Mouse (Mus musculus): Measurements from ENCODE around the gene Dhdh.
A peak's percentile ranks its signal among the peaks of the same experiment; 100 is the strongest.
"Not testable (repeated sequence)": the region's sequence is repeated elsewhere in the genome, so short reads cannot be mapped to it uniquely, and the experiment has no call there.

Dhdh gene

DNA sequence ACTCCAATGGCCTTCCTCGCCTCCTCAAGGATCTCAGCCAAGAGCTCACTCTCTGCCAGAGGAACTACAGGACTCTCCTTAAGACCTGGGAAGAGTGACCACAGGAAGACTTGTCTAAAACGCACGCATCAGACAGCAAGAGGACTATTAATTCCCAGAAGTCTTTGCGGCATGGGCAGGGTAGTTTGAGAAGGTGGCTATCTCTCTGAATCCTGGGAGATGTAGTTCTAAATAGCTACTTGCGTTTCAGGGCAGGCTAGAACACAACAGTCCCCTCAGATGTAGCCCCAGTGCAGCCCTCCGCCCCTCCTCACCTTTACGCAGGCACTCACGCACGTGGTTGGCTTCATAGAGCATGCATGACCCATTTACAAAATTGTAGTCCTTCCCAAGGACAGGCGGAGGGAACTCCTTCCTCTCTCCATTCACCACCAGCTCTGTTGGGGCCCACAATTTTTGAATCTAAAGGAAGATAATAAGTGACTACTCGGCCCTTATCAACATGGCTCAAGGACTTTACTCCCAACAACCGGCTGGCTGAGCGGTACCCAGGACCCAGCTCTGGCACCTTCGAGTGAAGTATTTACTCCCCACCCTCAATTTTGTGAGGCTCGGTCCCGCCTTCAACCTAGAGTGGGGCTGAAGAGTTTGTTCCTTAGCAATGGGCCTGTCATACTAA, 13.2 kb downstream of the Dhdh start:
- DNase-seq (ENCODE audit: low spot score) = no peak

- DNase-seq (ENCODE audit: low spot score) = peak; percentile 89
Observed at GRCm38 (mm10) chr7:45470869-45471268, 17.7 kb downstream of the Dhdh start.

DNA sequence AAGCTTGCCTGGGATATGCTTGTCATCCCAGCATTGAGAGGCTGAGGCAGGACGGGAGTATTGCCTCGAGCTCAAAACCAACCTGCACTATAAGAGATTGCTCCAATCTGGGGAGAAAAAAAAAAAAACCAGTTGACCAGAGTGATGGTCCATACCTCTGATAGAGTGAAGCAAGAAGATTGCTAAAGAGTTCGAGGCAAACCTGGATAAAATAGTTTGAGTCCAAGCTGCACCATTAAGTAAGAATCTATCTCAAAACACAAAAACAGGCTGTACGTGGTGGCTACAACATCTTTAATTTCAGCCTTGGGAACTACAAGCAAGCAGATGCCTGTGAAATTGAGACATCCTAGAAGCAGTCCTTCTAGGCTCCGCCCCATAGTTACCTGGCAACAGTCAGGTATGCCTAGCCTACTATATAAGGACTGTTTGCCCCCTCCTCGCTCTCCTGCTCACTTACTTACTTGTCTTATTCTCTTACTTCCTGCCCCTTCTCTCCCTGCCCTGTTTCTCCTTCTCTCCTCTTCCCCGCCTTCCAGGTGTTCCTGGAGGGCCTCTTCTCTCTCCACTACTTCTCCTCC, 21.4 kb downstream of the Dhdh start:
- no peak for DNase-seq (ENCODE audit: low spot score)

- DNase-seq (ENCODE audit: low spot score) = peak; percentile 99
Observed at GRCm38 (mm10) chr7:45466283-45467089, 22.1 kb downstream of the Dhdh start, which contains the start of gene Bax. Gene Bax (minus strand): TSS chr7:45466898.

DNA sequence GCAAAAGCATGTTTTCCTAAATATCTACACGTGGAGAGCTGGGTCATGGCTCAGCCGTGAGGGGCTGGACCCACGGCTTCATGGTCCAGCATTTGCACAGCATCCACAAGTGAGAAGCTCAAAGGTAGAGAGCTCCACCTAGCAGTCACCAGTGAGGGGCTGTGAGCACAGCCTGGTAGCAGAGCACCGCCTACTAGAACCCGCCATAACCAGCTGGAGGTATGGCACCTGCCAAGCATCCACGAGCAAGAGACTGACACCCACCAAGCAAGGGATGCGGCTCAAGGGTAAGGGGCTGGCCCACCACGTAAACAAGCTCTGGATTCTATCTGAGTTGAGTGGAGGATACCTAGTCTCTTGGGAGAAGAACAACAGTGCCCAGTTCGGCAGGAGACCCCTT, 23.1 kb downstream of the Dhdh start:
- no peak for DNase-seq (ENCODE audit: low spot score)

DNA sequence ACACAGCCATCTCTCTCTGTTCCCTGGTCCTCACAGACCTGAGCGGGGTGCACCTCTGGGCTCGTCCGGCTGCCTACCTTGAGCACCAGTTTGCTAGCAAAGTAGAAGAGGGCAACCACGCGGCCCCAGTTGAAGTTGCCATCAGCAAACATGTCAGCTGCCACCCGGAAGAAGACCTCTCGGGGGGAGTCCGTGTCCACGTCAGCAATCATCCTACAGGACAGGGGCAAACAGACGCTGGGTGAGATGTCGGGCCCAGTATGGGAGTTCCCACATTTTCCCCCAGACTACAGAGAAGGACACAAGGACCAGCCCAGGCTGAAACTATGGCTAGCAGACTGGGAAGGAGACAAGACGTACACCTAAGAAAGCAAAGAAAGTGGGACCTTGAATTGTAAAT, 23.5 kb downstream of the Dhdh start:
- DNase-seq (ENCODE audit: low spot score) = no peak

DNA sequence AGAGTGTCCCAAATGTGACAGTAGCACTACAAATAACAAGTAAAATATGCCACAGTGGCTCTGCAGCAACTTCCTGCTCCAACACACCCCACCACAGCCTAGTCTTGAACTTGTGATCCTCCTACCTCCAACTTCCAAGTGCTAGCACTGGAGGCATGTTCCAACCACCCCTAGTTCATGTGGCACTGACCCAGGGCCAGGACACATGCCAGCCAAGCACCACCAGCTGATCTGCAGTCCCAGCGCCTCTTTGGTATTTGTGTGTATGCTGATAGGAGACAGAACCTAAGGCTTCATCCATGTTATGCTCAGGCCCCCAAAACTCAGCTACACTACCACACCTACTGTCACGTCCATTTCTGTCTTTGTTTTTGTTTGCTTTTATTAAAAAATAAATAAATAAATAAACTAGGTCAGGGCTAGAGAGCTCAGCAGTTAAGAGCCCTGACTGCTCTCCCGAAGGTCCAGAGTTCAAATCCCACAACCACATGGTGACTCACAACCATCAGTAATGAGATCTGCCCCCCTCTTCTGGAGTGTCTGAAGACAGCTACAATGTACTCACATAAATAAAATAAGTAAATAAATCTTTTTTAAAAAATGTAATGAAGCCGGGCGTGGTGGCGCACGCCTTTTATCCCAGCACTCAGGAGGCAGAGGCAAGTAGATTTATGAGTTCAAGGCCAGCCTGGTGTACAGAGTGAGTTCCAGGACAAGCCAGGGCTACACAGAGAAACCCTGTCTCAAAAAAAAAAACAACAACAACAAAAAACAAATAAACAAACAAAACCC, 24.4 kb downstream of the Dhdh start:
- no peak for DNase-seq (ENCODE audit: low spot score)

DNA sequence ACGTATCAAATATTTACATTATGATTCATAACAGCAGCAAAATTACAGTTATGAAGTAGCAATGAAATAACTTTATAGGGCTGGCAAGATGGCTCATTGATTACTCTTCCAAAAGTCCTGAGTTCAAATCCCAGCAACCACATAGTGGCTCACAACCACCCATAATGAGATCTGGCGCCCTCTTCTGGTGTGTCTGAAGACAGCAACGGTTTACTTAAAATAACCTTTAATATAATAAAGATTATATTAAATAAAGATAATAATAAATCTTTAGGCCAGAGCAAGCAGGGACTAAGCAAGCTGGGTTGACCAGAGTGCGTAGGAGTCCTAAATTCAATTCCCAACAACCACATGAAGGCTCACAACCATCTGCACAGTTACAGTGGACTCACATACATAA, 25.7 kb downstream of the Dhdh start:
- DNase-seq (ENCODE audit: low spot score) = not testable (repeated sequence)

GRCm38 (mm10) chr7:45462325-45462724, 26.3 kb downstream of the Dhdh start:
- no peak for DNase-seq (ENCODE audit: low spot score)

GRCm38 (mm10) chr7:45461781-45462180, 26.8 kb downstream of the Dhdh start:
- DNase-seq (ENCODE audit: low spot score) = no peak

DNA sequence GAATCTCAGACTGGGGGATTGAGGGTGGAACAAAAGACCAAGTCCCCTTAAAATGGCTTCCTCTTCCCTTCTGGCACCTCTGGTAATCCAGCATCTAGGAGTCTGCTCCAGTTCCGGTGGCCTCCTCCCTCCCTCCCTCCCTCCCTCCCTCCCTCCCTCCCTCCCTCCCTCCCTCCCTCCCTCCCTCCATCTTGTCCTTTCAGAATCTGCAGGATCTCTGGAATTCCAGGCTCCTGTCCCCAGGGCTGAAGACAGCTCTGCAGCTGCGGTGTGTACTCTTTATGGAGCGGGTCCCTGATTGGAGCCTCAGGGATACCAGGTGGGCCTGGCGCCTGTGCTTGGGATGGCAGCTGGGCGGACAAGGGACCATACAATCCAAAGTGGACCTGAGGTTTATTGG, 27.3 kb downstream of the Dhdh start:
- no peak for DNase-seq (ENCODE audit: low spot score)

DNA sequence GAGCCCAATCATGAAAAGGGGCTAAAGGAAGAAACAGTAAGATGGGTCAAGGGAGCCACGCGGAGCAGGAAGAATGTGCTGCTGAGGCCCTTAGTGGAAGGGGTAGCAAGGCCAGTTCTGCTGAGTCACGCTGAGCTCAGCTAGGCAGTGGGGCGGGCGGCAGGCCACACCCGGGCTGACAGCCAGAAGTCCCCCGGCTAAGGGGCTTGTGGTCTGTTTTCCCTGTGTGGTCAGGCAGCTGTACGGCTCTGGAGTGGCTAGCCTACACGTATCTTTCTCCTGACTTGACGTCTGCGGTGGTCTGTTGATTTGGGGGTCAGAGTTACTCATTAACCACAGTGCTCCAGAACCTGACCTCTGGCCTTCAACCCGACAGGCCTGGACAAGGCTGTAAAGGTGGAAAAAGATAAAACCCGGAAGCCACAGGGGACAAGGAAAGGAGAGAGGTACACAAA, 27.7 kb downstream of the Dhdh start:
- peak; percentile 47 for DNase-seq (ENCODE audit: low spot score)

DNA sequence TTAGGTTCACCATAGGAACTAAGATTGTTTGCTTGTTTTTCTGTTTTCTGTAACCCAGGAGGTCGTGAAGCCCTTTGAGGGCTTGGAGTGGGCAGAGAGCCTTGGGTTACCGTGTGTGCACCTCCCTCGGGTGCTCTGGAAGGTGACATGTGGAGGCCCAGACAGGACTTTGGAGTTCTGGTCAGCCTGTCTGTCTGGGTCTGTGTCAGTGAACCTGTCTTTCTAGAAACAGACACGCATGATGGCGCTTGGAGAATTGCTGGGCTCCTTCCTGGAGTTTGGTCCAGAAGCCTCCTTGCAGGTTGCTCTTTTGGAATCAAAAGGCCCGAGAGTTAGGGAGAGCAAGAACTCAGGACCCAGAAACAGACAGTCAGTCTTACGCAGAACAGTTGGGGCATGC, 28.2 kb downstream of the Dhdh start:
- no peak for DNase-seq (ENCODE audit: low spot score)

DNA sequence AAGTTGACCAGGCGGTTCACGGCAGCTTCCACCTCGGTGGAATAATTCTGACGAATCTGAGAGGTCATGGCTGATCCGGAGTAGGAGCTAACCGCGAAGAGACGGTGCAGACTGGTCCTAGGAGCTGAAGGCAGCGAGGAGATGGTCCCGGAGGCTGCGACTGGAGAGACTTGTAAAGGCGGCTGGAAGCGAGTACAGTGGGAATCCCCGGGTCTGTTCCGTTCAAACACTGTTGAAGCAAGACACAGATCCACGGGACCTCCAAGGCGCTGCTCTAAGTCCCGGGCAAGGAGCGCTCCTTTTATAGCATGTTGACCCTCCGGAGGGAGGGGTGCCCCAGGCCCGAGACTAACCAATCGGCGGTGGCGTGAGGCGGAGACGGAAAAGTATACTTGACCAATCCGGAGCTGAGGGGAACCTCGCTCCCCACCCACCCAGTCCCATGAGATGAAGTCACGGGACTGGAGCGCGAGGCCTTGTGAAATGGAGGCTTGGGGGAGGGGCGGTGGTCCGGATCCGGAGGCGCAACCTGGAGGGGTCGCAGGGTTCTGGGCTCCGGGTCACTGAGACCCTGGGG, 29.0 kb downstream of the Dhdh start, which contains the start of gene Ftl1:
Gene Ftl1, minus strand, starts transcription at position 321 of the 577 bp plus-strand sequence.
- DNase-seq (ENCODE audit: low spot score) = peak; percentile 99

- DNase-seq (ENCODE audit: low spot score) = peak; percentile 87
Observed at GRCm38 (mm10) chr7:45458748-45459563, 29.6 kb downstream of the Dhdh start.

- peak; percentile 21 for DNase-seq (ENCODE audit: low spot score)
Observed at GRCm38 (mm10) chr7:45457204-45458060, 31.2 kb downstream of the Dhdh start.

- peak; percentile 19 for DNase-seq (ENCODE audit: low spot score)
Observed at GRCm38 (mm10) chr7:45456721-45457203, 31.8 kb downstream of the Dhdh start.

GRCm38 (mm10) chr7:45455932-45456696, 32.5 kb downstream of the Dhdh start:
- no peak for DNase-seq (ENCODE audit: low spot score)

DNA sequence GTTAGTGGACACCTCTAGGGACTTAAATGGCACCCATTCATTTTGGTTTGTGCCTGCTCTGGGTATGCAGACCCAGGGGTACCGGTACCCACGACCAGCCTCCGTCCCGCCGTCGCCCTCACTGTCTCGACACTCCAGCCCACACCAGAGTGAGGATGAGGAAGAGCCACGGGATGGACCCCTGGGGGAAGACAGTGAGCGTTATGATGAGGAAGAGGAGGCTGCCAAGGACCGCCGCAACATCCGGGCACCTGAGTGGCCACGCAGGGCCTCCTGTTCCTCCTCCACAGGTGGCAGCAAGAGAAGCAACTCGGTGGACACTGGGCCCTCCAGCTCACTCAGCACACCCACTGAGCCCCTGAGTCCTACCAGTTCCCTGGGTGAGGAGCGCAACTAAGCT, 33.6 kb downstream of the Dhdh start:
- no peak for DNase-seq (ENCODE audit: low spot score)

Measured in retina, embryonic 14.5 days (tissue).